In genomic region chrX:94213384-94213783, GRCm38 (mm10) we compare ENCODE assay signal across 8 mouse cellular contexts. TPM values are rescaled to one million over a fixed set of nuclear protein-coding genes. Genes with fewer than 3 reads are reported as not detected.
DNase-seq lines count a peak whose midpoint lies in the region; ATAC-seq and TF ChIP-seq lines count a peak whose summit lies in the region.

No protein-coding gene starts in this region.

- peak overlapping the region; percentile 90 for H3K4me3 ChIP-seq in kidney, embryonic 16.5 days (ENCODE audit: low read length)
- H3K4me3 ChIP-seq in E14TG2a.4 (replicated peaks; ENCODE audit: low read length) = peak overlapping the region; percentile 92
- H3K4me3 ChIP-seq in embryonic facial prominence, embryonic 11.5 days (ENCODE audit: low read depth, low read length) = no peak overlapping the region; the same call in 1 of the 2 replicates
- H3K4me3 ChIP-seq in midbrain, postnatal 0 days (ENCODE audit: low read depth, low read length) = peak overlapping the region; percentile 63

- H3K27me3 ChIP-seq in kidney, embryonic 16.5 days (ENCODE audit: insufficient read depth, low read length) = no peaks in the 10 kb centered on the region
- no peaks in the 10 kb centered on the region for H3K27me3 ChIP-seq in E14TG2a.4 (ENCODE audit: insufficient read depth, low read length)
- H3K27me3 ChIP-seq in embryonic facial prominence, embryonic 11.5 days (ENCODE audit: control insufficient read depth, insufficient read depth, low read length) = no peaks in the 10 kb centered on the region
- no peaks in the 10 kb centered on the region for H3K27me3 ChIP-seq in midbrain, postnatal 0 days (ENCODE audit: insufficient read depth, low read length)

- H3K27ac ChIP-seq in kidney, embryonic 16.5 days (ENCODE audit: low read length) = peak overlapping the region; percentile 82; the same call in 1 of the 2 replicates
- H3K27ac ChIP-seq in embryonic facial prominence, embryonic 11.5 days (replicated peaks; ENCODE audit: low read depth, low read length) = no peak overlapping the region
- H3K27ac ChIP-seq in midbrain, postnatal 0 days (ENCODE audit: low read depth, low read length) = peak overlapping the region; percentile 82; the same call in 1 of the 2 replicates

- no peak for DNase-seq in kidney, postnatal 10 days
- no peak for DNase-seq in embryonic facial prominence, embryonic 11.5 days (ENCODE audit: low spot score)
- no peak for DNase-seq in midbrain, postnatal 0 days (ENCODE audit: low spot score)
- DNase-seq in urinary bladder, postnatal 4 days (ENCODE audit: low spot score in 2 of 2) = no peak
- no peak for DNase-seq in urinary bladder, postnatal 36 days (ENCODE audit: low spot score in 2 of 2)

- H3K36me3 ChIP-seq in kidney, embryonic 16.5 days (ENCODE audit: insufficient read depth, low read length) = peaks cover 12% of the 10 kb centered on the region
- peaks cover 27% of the 10 kb centered on the region for H3K36me3 ChIP-seq in E14TG2a.4 (ENCODE audit: insufficient read depth, low read length)
- no peaks in the 10 kb centered on the region for H3K36me3 ChIP-seq in embryonic facial prominence, embryonic 11.5 days (replicated peaks; ENCODE audit: control insufficient read depth, insufficient read depth, low read depth, low read length)
- peaks cover 3% of the 10 kb centered on the region; the same call in 1 of the 2 replicates for H3K36me3 ChIP-seq in midbrain, postnatal 0 days (ENCODE audit: insufficient read depth, low read length)

- no peaks in the 10 kb centered on the region for H3K9me3 ChIP-seq in kidney, embryonic 16.5 days (ENCODE audit: low read length)
- H3K9me3 ChIP-seq in E14TG2a.4 (ENCODE audit: low read length) = no peaks in the 10 kb centered on the region
- H3K9me3 ChIP-seq in embryonic facial prominence, embryonic 11.5 days (replicated peaks; ENCODE audit: control insufficient read depth, low read length) = no peaks in the 10 kb centered on the region
- no peaks in the 10 kb centered on the region for H3K9me3 ChIP-seq in midbrain, postnatal 0 days (ENCODE audit: low read length)

- 13% methylated on average over 7 of the region's 7 CpGs for WGBS in kidney, embryonic 16.5 days
- 19% methylated on average over 7 of the region's 7 CpGs for WGBS in embryonic facial prominence, embryonic 11.5 days
- 13% methylated on average over 7 of the region's 7 CpGs for WGBS in midbrain, postnatal 0 days

- ATAC-seq in kidney, embryonic 16.5 days (ENCODE audit: low FRiP score, low TSS enrichment) = peak; percentile 25; the same call in 1 of the 2 replicates
- ATAC-seq in embryonic facial prominence, embryonic 11.5 days (replicated peaks; ENCODE audit: insufficient number of reproducible peaks, low FRiP score, low TSS enrichment, low read depth) = no peak
- peak; percentile 33 for ATAC-seq in inflammation-experienced regulatory T-cells, adult 6 months
- ATAC-seq in midbrain, postnatal 0 days (ENCODE audit: low FRiP score) = peak; percentile 8

- H3K9ac ChIP-seq in kidney, embryonic 16.5 days (replicated peaks; ENCODE audit: low read length) = peak overlapping the region; percentile 60; the same call in 1 of the 2 replicates
- no peak overlapping the region for H3K9ac ChIP-seq in embryonic facial prominence, embryonic 11.5 days (replicated peaks; ENCODE audit: low read length)
- 0 out of 2 replicates have a peak overlapping the region, but pooled peaks have one; percentile 79 for H3K9ac ChIP-seq in midbrain, postnatal 0 days (replicated peaks; ENCODE audit: low read length, poor library complexity, severe bottlenecking)

- peak overlapping the region; percentile 52 for H3K4me2 ChIP-seq in kidney, embryonic 16.5 days (replicated peaks; ENCODE audit: low read depth, low read length)
- peak overlapping the region; percentile 11; the same call in 1 of the 2 replicates for H3K4me2 ChIP-seq in embryonic facial prominence, embryonic 11.5 days (ENCODE audit: low read depth, low read length)
- peak overlapping the region; percentile 43 for H3K4me2 ChIP-seq in midbrain, postnatal 0 days (ENCODE audit: low read depth, low read length, poor library complexity, severe bottlenecking)

- TF ChIP-seq CTCF in E14TG2a.4 (conservative IDR thresholded peaks at IDR 0.05; ENCODE audit: low read length) = peak; percentile 14
- peak; percentile 45 for TF ChIP-seq CTCF in midbrain, postnatal 0 days (IDR thresholded peaks at IDR 0.05)

- H3K4me1 ChIP-seq in kidney, embryonic 16.5 days (ENCODE audit: insufficient read depth, low read length) = 0 out of 2 replicates have a peak, but pooled peaks cover 3% of the 10 kb centered on the region
- peaks cover 17% of the 10 kb centered on the region; the same call in 1 of the 2 replicates for H3K4me1 ChIP-seq in E14TG2a.4 (replicated peaks; ENCODE audit: low read depth, low read length)
- no peaks in the 10 kb centered on the region for H3K4me1 ChIP-seq in embryonic facial prominence, embryonic 11.5 days (ENCODE audit: control insufficient read depth, insufficient read depth, low read length)
- no peaks in the 10 kb centered on the region for H3K4me1 ChIP-seq in midbrain, postnatal 0 days (ENCODE audit: insufficient read depth, low read length)

RNA-seq across cellular contexts. Expression of gene Eif2s3x, which starts 0.7 kb away (rescaled TPM):
- 77.0 and 85.6 TPM in 2 replicates for polyA plus RNA-seq in kidney, embryonic 16.5 days (2015; fragmentation: Nextera tagmentation; extraction: Ambion mirVana)
- polyA plus RNA-seq in embryonic facial prominence, embryonic 11.5 days (2014; fragmentation: Nextera tagmentation; extraction: Ambion mirVana) = 125 and 129 TPM in 2 replicates
- polyA plus RNA-seq in inflammation-experienced regulatory T-cells, adult 6 months (2017; shearing (Covaris generic)) = 10 to 100 TPM; 69.5 to 76.6 (median 69.9) TPM
- 182 and 238 TPM in 2 replicates for total RNA-seq in midbrain, postnatal 0 days (2014; rRNA removed)
- 61.2 and 92.5 TPM in 2 replicates for polyA plus RNA-seq in midbrain, postnatal 0 days (2015; fragmentation: Nextera tagmentation; extraction: Ambion mirVana)

RNA-seq across cellular contexts. Expression of gene Klhl15, which starts 21.0 kb away (rescaled TPM):
- 7.0 and 8.6 TPM in 2 replicates for polyA plus RNA-seq in kidney, embryonic 16.5 days (2015; fragmentation: Nextera tagmentation; extraction: Ambion mirVana)
- polyA plus RNA-seq in embryonic facial prominence, embryonic 11.5 days (2014; fragmentation: Nextera tagmentation; extraction: Ambion mirVana) = 9.8 and 10.1 TPM in 2 replicates
- 10 to 100 TPM in 1 of 3 experiments, 1 to 10 TPM in 2; 6.9 to 12.5 (median 9.7) TPM for polyA plus RNA-seq in inflammation-experienced regulatory T-cells, adult 6 months (2017; shearing (Covaris generic))
- total RNA-seq in midbrain, postnatal 0 days (2014; rRNA removed) = 17.9 and 22.5 TPM in 2 replicates
- polyA plus RNA-seq in midbrain, postnatal 0 days (2015; fragmentation: Nextera tagmentation; extraction: Ambion mirVana) = 6.9 and 7.5 TPM in 2 replicates
